Mouse (Mus musculus) embryonic facial prominence, embryonic 14.5 days (tissue): ENCODE results near the gene Hspa12a. TPM values are rescaled to one million over a fixed set of nuclear protein-coding genes. Genes with fewer than 3 reads are reported as not detected.
"Not testable (repeated sequence)": the region's sequence is repeated elsewhere in the genome, so short reads cannot be mapped to it uniquely, and the experiment has no call there.

Experiments
- ATAC-seq: fragments of 200-750 bp; cut with Nextera tagmentation; 2 replicates; pipeline ENCODE4 v1.8.0; 2017; ENCODE audit warnings: low read depth, moderate number of reproducible peaks, moderate TSS enrichment
- DNase-seq: peaks from one replicate; pipeline ENCODE4 v3.0.0-alpha.2; 2015; ENCODE audit warnings: low spot score
- H3K27ac ChIP-seq: fragments of 300-500 bp; sonication (generic); replicated peaks from 2 replicates; pipeline ENCODE4 v1.5.1; 2014; ENCODE audit warnings: low read depth, mild to moderate bottlenecking, low read length, moderate library complexity
- H3K27me3 ChIP-seq: fragments of 300-500 bp; sonication (generic); replicated peaks from 2 replicates; pipeline ENCODE4 v1.6.1; 2014; ENCODE audit warnings: low read length; ENCODE audit not compliant: control insufficient read depth, insufficient read depth
- H3K36me3 ChIP-seq: fragments of 300-500 bp; sonication (generic); 2 replicates; pipeline ENCODE4 v1.6.1; 2014; ENCODE audit warnings: low read length, mixed read lengths; ENCODE audit not compliant: control insufficient read depth, insufficient read depth
- H3K4me1 ChIP-seq: fragments of 300-500 bp; sonication (generic); 2 replicates; pipeline ENCODE4 v1.6.1; 2014; ENCODE audit warnings: antibody characterized with exemption, low read length; ENCODE audit not compliant: control insufficient read depth, insufficient read depth
- H3K4me2 ChIP-seq: fragments of 300-500 bp; sonication (generic); 2 replicates; pipeline ENCODE4 v1.6.1; 2014; ENCODE audit warnings: low read depth, mild to moderate bottlenecking, low read length, moderate library complexity, mixed read lengths
- H3K4me3 ChIP-seq: fragments of 300-500 bp; sonication (generic); 2 replicates; pipeline ENCODE4 v1.5.1; 2014; ENCODE audit warnings: low read depth, mild to moderate bottlenecking, low read length
- H3K9ac ChIP-seq: fragments of 300-500 bp; sonication (generic); 2 replicates; pipeline ENCODE4 v1.6.1; 2014; ENCODE audit warnings: low read depth, mild to moderate bottlenecking, low read length, moderate library complexity, mixed read lengths
- H3K9me3 ChIP-seq: fragments of 300-500 bp; sonication (generic); 2 replicates; pipeline ENCODE4 v1.6.1; 2016; ENCODE audit warnings: low read length; ENCODE audit not compliant: control insufficient read depth
- WGBS: fragments of 180-500 bp; shearing (Covaris S2); extraction: QIAGEN DNeasy Blood & Tissue Kit; methylation state at CpG from one replicate; pipeline ENCODE4 v1.1.7; 2014; 5-methylcytosine and 5-hydroxymethylcytosine counted together
- polyA plus RNA-seq: library from polyadenylated mRNA; unstranded; fragments of >200 nt; fragmentation: Nextera tagmentation; extraction: Ambion mirVana; gene quantifications from 2 replicates; pipeline ENCODE4 v1.2.1, GENCODE M21; 2014

The Hspa12a gene
- polyA plus RNA-seq, 1 experiment from 2014 or later, result 5.8 TPM

DNA sequence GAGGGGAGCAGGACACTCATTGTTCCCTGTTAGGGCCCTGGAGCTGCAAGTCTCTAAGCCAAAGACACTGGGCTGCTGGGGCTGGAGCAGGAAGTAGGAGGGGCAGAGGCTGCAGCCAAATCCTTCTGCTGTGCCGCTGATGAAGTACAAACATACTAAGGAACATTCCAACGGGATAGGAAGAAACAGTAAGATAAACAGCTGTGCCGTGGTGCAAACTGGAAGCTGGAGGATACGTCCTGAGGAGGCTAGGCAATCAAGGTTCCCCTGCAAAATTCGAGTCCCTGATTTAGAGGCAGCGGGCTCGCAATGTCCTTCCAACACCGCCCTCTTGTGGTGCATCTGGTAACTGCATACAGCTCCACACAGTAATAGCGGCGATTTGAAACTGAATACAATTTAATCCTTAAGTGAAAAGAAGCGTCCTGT is 39.5 kb downstream of the Hspa12a start:
- DNase-seq (peak; percentile 80), ATAC-seq (peak; percentile 71)
- Histone ChIP-seq H3K4me3 (peak overlapping the region; percentile 27), H3K9me3 (no peaks in the 10 kb centered on the region), H3K36me3 (no peaks in the 10 kb centered on the region), H3K27me3 (no peaks in the 10 kb centered on the region; the same call in 1 of the 2 replicates), H3K4me2 (peak overlapping the region; percentile 57), H3K9ac (peak overlapping the region; percentile 48; the same call in 1 of the 2 replicates), H3K27ac (no peak overlapping the region), H3K4me1 (no peaks in the 10 kb centered on the region)
- under 1% methylated on average over 11 of the region's 11 CpGs for WGBS

DNA sequence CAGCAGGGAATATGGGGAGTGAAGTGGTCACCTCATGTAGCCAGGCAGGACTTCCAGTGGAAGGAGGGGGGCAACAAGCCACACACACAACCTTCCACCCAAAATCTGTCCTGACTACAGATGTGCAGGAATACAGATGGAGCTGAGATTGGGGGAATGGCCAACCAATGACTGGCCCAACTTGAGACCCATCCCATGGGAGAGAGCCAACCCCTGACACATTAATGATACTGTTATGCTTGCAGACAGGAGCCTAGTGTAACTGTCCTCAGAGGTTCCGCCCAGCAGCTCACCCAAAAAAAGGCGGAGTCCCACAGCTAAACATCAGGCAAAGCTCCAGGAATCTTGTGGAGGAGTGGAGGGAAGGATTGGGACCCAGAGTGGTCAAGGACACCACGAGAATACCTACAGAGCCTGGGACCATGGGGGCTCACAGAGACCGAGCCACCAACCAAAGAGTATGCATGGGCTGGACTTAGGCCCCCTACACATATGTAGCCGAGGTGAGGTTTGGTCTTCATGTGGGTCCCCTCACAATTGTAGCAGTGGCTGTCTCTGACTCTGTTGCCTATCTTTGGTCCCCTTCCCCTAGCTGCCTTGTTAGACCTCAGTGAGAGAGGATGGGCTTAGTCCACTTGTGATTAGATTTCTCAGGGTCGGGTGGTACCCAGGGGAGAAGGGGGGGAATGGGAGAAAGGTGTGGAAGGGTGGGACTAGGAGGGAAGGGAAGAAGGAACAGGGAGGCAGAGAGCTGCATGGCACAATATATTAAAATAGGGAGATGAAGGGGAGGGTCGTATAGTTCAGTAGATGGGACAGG is 40.2 kb downstream of the Hspa12a start:
- no peak overlapping the region for H3K27ac ChIP-seq
- H3K9ac ChIP-seq, result peak overlapping the region; percentile 48; the same call in 1 of the 2 replicates
- DNase-seq, result no peak
- peak overlapping the region; percentile 27 for H3K4me3 ChIP-seq
- H3K27me3 ChIP-seq, result no peaks in the 10 kb centered on the region; the same call in 1 of the 2 replicates
- H3K4me2 ChIP-seq, result peak overlapping the region; percentile 57
- H3K36me3 ChIP-seq, result no peaks in the 10 kb centered on the region
- no peaks in the 10 kb centered on the region for H3K4me1 ChIP-seq
- ATAC-seq, result no peak
- no peaks in the 10 kb centered on the region; the same call in 1 of the 2 replicates for H3K9me3 ChIP-seq
- WGBS, result 64% methylated on average over 7 of the region's 7 CpGs

DNA sequence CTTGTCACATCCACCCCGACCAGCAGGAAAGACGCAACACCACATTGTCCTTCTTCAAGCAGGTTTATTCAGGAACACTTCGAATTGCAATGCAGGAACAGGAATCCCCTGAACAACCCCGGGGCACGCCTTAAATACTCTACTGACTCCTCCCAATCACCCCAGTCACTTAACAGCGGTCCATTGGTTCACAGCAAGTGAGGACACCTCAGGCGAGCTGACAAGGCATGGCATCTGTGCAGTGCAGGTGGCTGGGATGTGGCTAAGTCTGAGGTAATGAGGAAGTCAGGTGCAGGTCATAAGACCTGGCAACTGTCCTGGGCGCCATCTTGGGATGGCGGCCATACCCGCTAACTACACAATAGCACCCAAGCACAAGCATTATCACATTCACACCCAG is 43.0 kb downstream of the Hspa12a start:
- DNase-seq, H3K4me1 ChIP-seq, H3K9ac ChIP-seq, H3K4me2 ChIP-seq, H3K4me3 ChIP-seq, H3K9me3 ChIP-seq, H3K27ac ChIP-seq, H3K36me3 ChIP-seq, H3K27me3 ChIP-seq, ATAC-seq: not testable (repeated sequence)
- WGBS, result 79% methylated on average over 10 of the region's 10 CpGs

DNA sequence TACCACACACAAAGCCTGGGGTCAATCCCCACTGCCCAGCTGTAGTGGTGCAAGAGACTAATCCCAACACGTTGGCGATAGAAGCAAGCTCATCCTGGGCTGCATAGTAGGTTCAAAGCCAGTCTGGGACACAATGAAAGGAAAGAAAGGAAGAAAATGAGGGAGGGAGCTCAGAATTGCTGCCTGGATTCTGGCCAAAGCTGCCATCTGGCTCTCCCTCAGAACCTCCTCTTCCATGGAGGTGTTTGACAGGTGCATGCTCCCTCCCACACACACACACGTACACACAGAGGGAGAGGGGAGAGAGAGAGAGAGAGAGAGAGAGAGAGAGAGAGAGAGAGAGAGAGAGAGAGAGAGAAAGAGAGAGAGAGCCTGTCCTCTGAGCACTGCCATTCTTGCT is 47.2 kb downstream of the Hspa12a start:
- Histone ChIP-seq H3K4me3 (no peak overlapping the region), H3K4me1 (no peaks in the 10 kb centered on the region), H3K9ac (no peak overlapping the region), H3K36me3 (no peaks in the 10 kb centered on the region), H3K27ac (no peak overlapping the region), H3K27me3 (no peaks in the 10 kb centered on the region), H3K9me3 (no peaks in the 10 kb centered on the region; the same call in 1 of the 2 replicates), H3K4me2 (no peak overlapping the region)
- WGBS, result 90% methylated on average over 2 of the region's 3 CpGs
- DNase-seq (no peak), ATAC-seq (no peak)

DNA sequence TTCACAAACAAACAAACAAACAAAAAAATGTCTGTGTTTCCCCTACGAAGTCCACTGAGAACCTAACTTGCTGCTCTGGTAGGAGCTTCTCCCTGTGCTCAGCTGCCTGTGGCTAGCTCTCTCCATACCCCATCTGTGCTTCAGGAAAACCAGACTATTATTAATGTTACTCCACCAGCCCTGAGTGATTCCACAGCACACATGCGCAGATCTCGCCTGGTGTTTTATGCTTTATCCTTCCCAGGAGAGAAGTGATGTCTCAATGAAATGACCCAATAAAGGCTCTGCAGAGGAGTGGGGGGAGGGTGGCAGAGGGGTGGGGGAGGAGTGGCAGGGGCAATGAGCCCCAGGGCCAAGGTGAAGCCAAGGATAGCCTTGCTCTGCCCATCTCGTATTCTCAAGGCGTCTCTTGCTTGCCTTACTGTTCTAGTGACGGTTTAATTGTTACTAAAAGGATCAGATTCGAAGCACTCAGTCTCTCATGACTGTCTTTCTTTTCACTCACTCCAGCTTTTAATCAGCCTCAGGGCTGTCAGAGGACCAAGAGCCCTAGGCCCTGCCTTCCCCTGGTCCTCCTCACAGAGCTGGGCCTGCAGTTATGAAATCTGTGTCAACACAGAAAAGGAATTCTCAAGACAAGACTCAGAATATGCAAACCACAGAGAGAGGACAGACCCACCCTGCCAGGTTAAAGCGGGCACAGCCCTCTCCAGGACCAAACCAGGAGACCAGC is 54.0 kb downstream of the Hspa12a start:
- H3K36me3 ChIP-seq, result no peaks in the 10 kb centered on the region
- no peak overlapping the region for H3K27ac ChIP-seq
- ATAC-seq (no peak), DNase-seq (no peak)
- H3K4me3 ChIP-seq, result no peak overlapping the region
- no peaks in the 10 kb centered on the region for H3K27me3 ChIP-seq
- no peaks in the 10 kb centered on the region for H3K9me3 ChIP-seq
- WGBS, result 60% methylated on average over 8 of the region's 8 CpGs
- H3K9ac ChIP-seq, result no peak overlapping the region
- no peak overlapping the region for H3K4me2 ChIP-seq
- H3K4me1 ChIP-seq, result no peaks in the 10 kb centered on the region

DNA sequence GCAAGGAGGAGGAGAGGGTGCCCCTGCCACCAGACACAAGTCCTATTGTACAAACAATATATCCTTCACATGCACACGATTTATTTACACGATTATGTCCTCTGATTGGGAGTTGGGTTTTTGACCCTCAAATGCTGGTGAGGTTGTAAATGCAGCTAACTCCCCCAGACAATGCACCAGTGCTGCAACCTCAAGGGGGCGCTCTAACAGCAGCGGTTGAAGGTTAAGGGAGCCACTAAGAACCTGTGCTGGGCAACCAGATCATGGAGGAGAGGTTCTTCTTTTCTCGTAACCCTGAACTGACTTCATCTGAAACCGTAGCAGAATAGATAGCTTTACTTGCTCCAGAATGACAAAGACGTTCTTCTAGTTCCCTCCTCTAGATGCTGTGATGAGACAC is 57.0 kb downstream of the Hspa12a start:
- 65% methylated on average over 7 of the region's 7 CpGs for WGBS
- Histone ChIP-seq H3K4me3 (no peak overlapping the region), H3K4me1 (no peaks in the 10 kb centered on the region)

DNA sequence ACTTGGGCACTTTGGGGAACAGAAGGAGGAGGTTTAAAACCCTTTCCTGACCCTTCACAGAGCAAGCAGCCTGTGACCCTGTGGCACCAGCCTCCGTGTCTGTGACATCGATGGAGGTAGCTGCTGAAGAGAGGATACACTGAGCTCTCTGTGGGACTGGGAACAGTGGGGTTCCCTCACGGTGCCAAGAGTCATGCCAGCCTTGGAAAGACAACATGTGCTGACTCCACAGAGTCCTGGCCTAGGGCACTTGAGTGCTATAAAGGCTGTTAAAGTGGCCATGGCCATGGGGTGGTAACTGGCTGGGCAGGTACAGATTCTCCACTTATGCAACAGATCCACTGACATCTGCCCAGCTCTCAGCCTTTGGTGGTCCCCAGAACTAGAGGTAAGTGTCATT is 60.0 kb downstream of the Hspa12a start:
- Histone ChIP-seq H3K4me2 (no peak overlapping the region), H3K4me1 (no peaks in the 10 kb centered on the region), H3K27ac (no peak overlapping the region), H3K4me3 (no peak overlapping the region), H3K9ac (no peak overlapping the region), H3K27me3 (no peaks in the 10 kb centered on the region), H3K9me3 (no peaks in the 10 kb centered on the region), H3K36me3 (no peaks in the 10 kb centered on the region)
- ATAC-seq, result no peak
- DNase-seq, result no peak
- 44% methylated on average over 3 of the region's 3 CpGs for WGBS

More for the DNA sequence above, 57.0 kb downstream of the Hspa12a start:
- Histone ChIP-seq H3K9ac (no peak overlapping the region), H3K36me3 (no peaks in the 10 kb centered on the region), H3K27ac (no peak overlapping the region), H3K4me2 (no peak overlapping the region), H3K27me3 (no peaks in the 10 kb centered on the region), H3K9me3 (no peaks in the 10 kb centered on the region)
- no peak for DNase-seq
- no peak for ATAC-seq

DNA sequence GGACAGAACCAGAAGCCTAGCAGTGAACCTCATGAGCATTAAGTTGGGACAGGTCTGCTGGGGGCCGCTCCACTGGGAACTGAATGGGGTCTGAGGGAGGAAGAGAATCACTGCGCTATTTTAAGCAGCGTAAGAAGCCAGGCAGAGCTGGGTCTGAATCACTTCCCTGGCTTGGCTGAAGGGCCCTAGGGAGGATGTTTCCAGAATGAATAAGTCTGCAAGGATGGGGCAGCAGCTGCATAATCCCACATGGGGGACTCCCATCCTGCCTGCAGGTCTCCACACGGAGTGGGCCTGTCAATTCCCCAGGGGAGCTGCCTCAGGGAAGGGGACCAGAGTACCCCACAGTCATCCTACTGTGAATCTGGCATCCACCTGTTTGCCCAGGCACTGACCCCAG is 61.1 kb downstream of the Hspa12a start:
- 70% methylated on average over 4 of the region's 4 CpGs for WGBS
- Histone ChIP-seq H3K4me3 (no peak overlapping the region), H3K9me3 (no peaks in the 10 kb centered on the region), H3K27ac (no peak overlapping the region), H3K4me2 (no peak overlapping the region), H3K9ac (no peak overlapping the region), H3K36me3 (no peaks in the 10 kb centered on the region), H3K4me1 (no peaks in the 10 kb centered on the region), H3K27me3 (no peaks in the 10 kb centered on the region)
- ATAC-seq (no peak), DNase-seq (no peak)
